Mouse (Mus musculus): ENCODE measurements around the gene N4bp1.

N4bp1 gene

GRCm38 (mm10) chr8:86884489-86885463 lies at the start of gene N4bp1:
Gene N4bp1, minus strand, starts transcription at chr8:86885258.
- peak; percentile 94 to 95 for DNase-seq

GRCm38 (mm10) chr8:86934841-86935240 lies 49.8 kb upstream of the N4bp1 start:
- no peak for DNase-seq

GRCm38 (mm10) chr8:86934393-86934792 lies 49.3 kb upstream of the N4bp1 start:
- no peak for DNase-seq

- peak in 1 of 2 experiments; percentile 42 for DNase-seq
These were observed 48.8 kb upstream of the N4bp1 start for GRCm38 (mm10) chr8:86933898-86934297.

GRCm38 (mm10) chr8:86926237-86926636 lies 41.2 kb upstream of the N4bp1 start:
- no peak for DNase-seq

GRCm38 (mm10) chr8:86923219-86923835 lies 38.3 kb upstream of the N4bp1 start:
- DNase-seq, result no peak

GRCm38 (mm10) chr8:86922673-86923072 lies 37.6 kb upstream of the N4bp1 start:
- no peak for DNase-seq

- DNase-seq, result no peak
These were observed 37.1 kb upstream of the N4bp1 start for GRCm38 (mm10) chr8:86922141-86922540.

GRCm38 (mm10) chr8:86920996-86921395 lies 35.9 kb upstream of the N4bp1 start:
- no peak for DNase-seq

- no peak for DNase-seq
These were observed 35.4 kb upstream of the N4bp1 start for GRCm38 (mm10) chr8:86920455-86920854.

- no peak for DNase-seq
These were observed 35.0 kb upstream of the N4bp1 start for GRCm38 (mm10) chr8:86920024-86920423.

GRCm38 (mm10) chr8:86919262-86919661 lies 34.2 kb upstream of the N4bp1 start:
- DNase-seq, result no peak

GRCm38 (mm10) chr8:86918093-86918492 lies 33.0 kb upstream of the N4bp1 start:
- DNase-seq, result no peak

GRCm38 (mm10) chr8:86917689-86918088 lies 32.6 kb upstream of the N4bp1 start:
- DNase-seq, result no peak

GRCm38 (mm10) chr8:86916369-86916768 lies 31.3 kb upstream of the N4bp1 start:
- DNase-seq, result no peak

GRCm38 (mm10) chr8:86911136-86911535 lies 26.1 kb upstream of the N4bp1 start:
- no peak for DNase-seq

GRCm38 (mm10) chr8:86910250-86910649 lies 25.2 kb upstream of the N4bp1 start:
- DNase-seq, result no peak

GRCm38 (mm10) chr8:86908536-86908935 lies 23.5 kb upstream of the N4bp1 start:
- peak; percentile 61 to 81 for DNase-seq

- DNase-seq, result no peak
These were observed 19.9 kb upstream of the N4bp1 start for GRCm38 (mm10) chr8:86904911-86905310.

- DNase-seq, result peak; percentile 77 to 88
These were observed 18.0 kb upstream of the N4bp1 start for GRCm38 (mm10) chr8:86903104-86903503.

- no peak for DNase-seq
These were observed 17.6 kb upstream of the N4bp1 start for GRCm38 (mm10) chr8:86902656-86903055.

- DNase-seq, result peak; percentile 65 to 82
These were observed 16.9 kb upstream of the N4bp1 start for GRCm38 (mm10) chr8:86901972-86902371.

- DNase-seq, result no peak
These were observed 12.8 kb upstream of the N4bp1 start for GRCm38 (mm10) chr8:86897726-86898419.

Measured in lung, postnatal 4 days (tissue).